Mouse (Mus musculus): ENCODE results near the gene Rad18.

Rad18 gene

GRCm38 (mm10) chr6:112686485-112686884 lies 10.0 kb downstream of the Rad18 start:
- DNase-seq (ENCODE audit: low read depth, low spot score), result no peak

- no peak for DNase-seq (ENCODE audit: low read depth, low spot score)
Measured at GRCm38 (mm10) chr6:112684065-112684464, 12.4 kb downstream of the Rad18 start.

- no peak for DNase-seq (ENCODE audit: low read depth, low spot score)
Measured at GRCm38 (mm10) chr6:112632071-112632470, 64.4 kb downstream of the Rad18 start.

GRCm38 (mm10) chr6:112630291-112630690 lies 66.2 kb downstream of the Rad18 start:
- DNase-seq (ENCODE audit: low read depth, low spot score), result no peak

GRCm38 (mm10) chr6:112628301-112628700 lies 68.2 kb downstream of the Rad18 start:
- no peak for DNase-seq (ENCODE audit: low read depth, low spot score)

- DNase-seq (ENCODE audit: low read depth, low spot score), result no peak
Measured at GRCm38 (mm10) chr6:112622321-112622720, 74.2 kb downstream of the Rad18 start.

GRCm38 (mm10) chr6:112620027-112620426 lies 76.5 kb downstream of the Rad18 start:
- no peak for DNase-seq (ENCODE audit: low read depth, low spot score)

- DNase-seq (ENCODE audit: low read depth, low spot score), result no peak
Measured at GRCm38 (mm10) chr6:112617728-112618318, 78.7 kb downstream of the Rad18 start.

- no peak for DNase-seq (ENCODE audit: low read depth, low spot score)
Measured at GRCm38 (mm10) chr6:112609027-112609426, 87.5 kb downstream of the Rad18 start.

GRCm38 (mm10) chr6:112603866-112604265 lies 92.6 kb downstream of the Rad18 start:
- DNase-seq (ENCODE audit: low read depth, low spot score), result no peak

- DNase-seq (ENCODE audit: low read depth, low spot score), result no peak
Measured at GRCm38 (mm10) chr6:112594971-112595370, 101.5 kb downstream of the Rad18 start.

- no peak for DNase-seq (ENCODE audit: low read depth, low spot score)
Measured at GRCm38 (mm10) chr6:112587912-112588311, 108.6 kb downstream of the Rad18 start.

- no peak for DNase-seq (ENCODE audit: low read depth, low spot score)
Measured at GRCm38 (mm10) chr6:112586999-112587398, 109.5 kb downstream of the Rad18 start.

- DNase-seq (ENCODE audit: low read depth, low spot score), result no peak
Measured at GRCm38 (mm10) chr6:112584961-112585360, 111.5 kb downstream of the Rad18 start.

- DNase-seq (ENCODE audit: low read depth, low spot score), result no peak
Measured at GRCm38 (mm10) chr6:112582022-112582421, 114.5 kb downstream of the Rad18 start.

GRCm38 (mm10) chr6:112577198-112577597 lies 119.3 kb downstream of the Rad18 start:
- no peak for DNase-seq (ENCODE audit: low read depth, low spot score)

GRCm38 (mm10) chr6:112574558-112574957 lies 121.9 kb downstream of the Rad18 start:
- DNase-seq (ENCODE audit: low read depth, low spot score), result no peak

GRCm38 (mm10) chr6:112570413-112570812 lies 126.1 kb downstream of the Rad18 start:
- DNase-seq (ENCODE audit: low read depth, low spot score), result no peak
